Mouse (Mus musculus): Measurements from ENCODE around the gene Man1a. TPM values are rescaled to one million over a fixed set of nuclear protein-coding genes. Genes with fewer than 3 reads are reported as not detected.
A peak's percentile ranks its signal among the peaks of the same experiment; 100 is the strongest.

The Man1a gene
- total and polyA plus RNA-seq, 3 experiments, result 5.8 to 7.3 TPM; not detected in 1

DNA sequence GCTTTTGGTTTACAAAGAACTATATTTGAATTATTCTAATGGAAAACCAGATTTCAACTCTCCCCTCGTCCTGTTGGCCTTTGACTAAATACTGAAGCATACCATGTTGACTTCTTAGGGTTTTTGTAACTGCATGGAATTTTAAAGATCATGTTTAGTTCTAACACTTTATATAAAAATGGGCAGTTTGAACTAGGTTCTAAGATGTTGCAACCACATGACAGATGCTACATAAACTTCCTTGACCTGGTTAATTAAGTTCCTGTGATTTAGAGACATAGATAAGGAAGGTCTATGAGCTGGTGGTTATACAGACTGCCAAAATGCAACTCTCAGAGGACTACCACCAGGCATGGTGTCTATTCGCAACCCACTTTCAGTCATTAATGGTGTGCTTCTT, 4.1 kb downstream of the Man1a start:
- Histone ChIP-seq H3K9me3 (replicated peaks; ENCODE audit: insufficient read depth, low read length) (no peaks in the 10 kb centered on the region), H3K9ac (ENCODE audit: control insufficient read depth, low read depth, low read length, poor library complexity, severe bottlenecking) (no peak overlapping the region), H3K4me1 (ENCODE audit: control insufficient read depth in 1 of 2, insufficient read depth in 2 of 2, low read length in 2 of 2) (peaks cover 0 to 19% of the 10 kb centered on the region in 2 experiments; a peak in 2 of 4 replicates), H3K4me3 (ENCODE audit: control insufficient read depth in 1 of 2, insufficient read depth in 1 of 2, low read depth in 2 of 2, low read length in 2 of 2) (no peak overlapping the region), H3K36me3 (ENCODE audit: control insufficient read depth in 1 of 2, insufficient read depth in 2 of 2, low read length in 2 of 2) (peaks cover 0 to 4% of the 10 kb centered on the region in 2 experiments; a peak in 1 of 4 replicates), H3K27me3 (ENCODE audit: control insufficient read depth in 1 of 2, insufficient read depth in 2 of 2, low read length in 2 of 2) (no peaks in the 10 kb centered on the region; a peak in 1 of 4 replicates), H3K79me2 (ENCODE audit: control insufficient read depth, insufficient read depth, low read length, poor library complexity) (peaks cover 8% of the 10 kb centered on the region; the same call in 1 of the 2 replicates), H3K27ac (ENCODE audit: control insufficient read depth, low read depth, low read length) (no peak overlapping the region)
- TF ChIP-seq TAL1 (IDR thresholded peaks at IDR 0.05; ENCODE audit: low read length) (no peak), MAFK (IDR thresholded peaks at IDR 0.05; ENCODE audit: borderline replicate concordance, low read depth, low read length) (no peak), ETS1 (IDR thresholded peaks at IDR 0.05; ENCODE audit: low read depth, low read length) (no peak), SMC3 (IDR thresholded peaks at IDR 0.05; ENCODE audit: low read depth, low read length) (no peak), MAX (IDR thresholded peaks at IDR 0.05; ENCODE audit: low read length) (no peak), CHD1 (IDR thresholded peaks at IDR 0.05; ENCODE audit: low read depth, low read length) (no peak), JUND (IDR thresholded peaks at IDR 0.05; ENCODE audit: low read depth, low read length) (no peak), RAD21 (IDR thresholded peaks at IDR 0.05; ENCODE audit: low read depth, low read length) (no peak), EP300 (IDR thresholded peaks at IDR 0.05; ENCODE audit: low read depth in 1 of 2, low read length in 2 of 2) (no peak), POLR2AphosphoS2 (IDR thresholded peaks at IDR 0.05; ENCODE audit: low read length) (no peak), MAZ (IDR thresholded peaks at IDR 0.05; ENCODE audit: low read depth, low read length) (no peak), KAT2A (conservative IDR thresholded peaks at IDR 0.05; ENCODE audit: low read depth, low read length) (no peak), ZKSCAN1 (IDR thresholded peaks at IDR 0.05; ENCODE audit: low read depth, low read length) (no peak)
- DNase-seq (ENCODE audit: low read depth, low spot score), result peak; percentile 8

DNA sequence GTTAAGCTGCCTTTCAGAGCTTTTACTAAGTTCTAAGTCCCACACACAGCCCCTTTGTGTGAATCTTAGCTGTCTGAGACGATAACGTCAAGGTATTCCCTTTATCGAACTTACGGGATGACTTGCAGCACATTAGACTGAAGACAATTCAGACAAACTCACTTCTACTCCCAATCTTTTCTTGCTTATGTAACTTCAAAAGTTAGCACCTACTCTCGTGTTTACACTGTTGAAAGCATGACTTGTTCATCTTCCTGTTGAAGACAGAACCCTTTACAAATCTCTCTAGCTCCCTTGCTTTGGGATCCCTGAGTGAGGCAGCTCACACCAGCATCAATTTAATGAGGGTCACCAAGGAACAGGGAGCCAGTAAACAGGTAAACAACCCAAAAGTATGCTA, 5.9 kb downstream of the Man1a start:
- Histone ChIP-seq H3K27ac (ENCODE audit: control insufficient read depth, low read depth, low read length) (no peak overlapping the region), H3K9me3 (replicated peaks; ENCODE audit: insufficient read depth, low read length) (no peaks in the 10 kb centered on the region), H3K9ac (ENCODE audit: control insufficient read depth, low read depth, low read length, poor library complexity, severe bottlenecking) (no peak overlapping the region), H3K4me3 (ENCODE audit: control insufficient read depth in 1 of 2, insufficient read depth in 1 of 2, low read depth in 2 of 2, low read length in 2 of 2) (no peak overlapping the region), H3K36me3 (ENCODE audit: control insufficient read depth in 1 of 2, insufficient read depth in 2 of 2, low read length in 2 of 2) (peaks cover 0 to 4% of the 10 kb centered on the region in 2 experiments; a peak in 1 of 4 replicates), H3K27me3 (ENCODE audit: control insufficient read depth in 1 of 2, insufficient read depth in 2 of 2, low read length in 2 of 2) (no peaks in the 10 kb centered on the region), H3K79me2 (ENCODE audit: control insufficient read depth, insufficient read depth, low read length, poor library complexity) (peaks cover 8% of the 10 kb centered on the region; the same call in 1 of the 2 replicates), H3K4me1 (ENCODE audit: control insufficient read depth in 1 of 2, insufficient read depth in 2 of 2, low read length in 2 of 2) (peaks cover 0 to 16% of the 10 kb centered on the region in 2 experiments; a peak in 2 of 4 replicates)
- DNase-seq (ENCODE audit: low read depth, low spot score), result no peak
- no peak for TF ChIP-seq EP300 (IDR thresholded peaks at IDR 0.05; ENCODE audit: low read depth in 1 of 2, low read length in 2 of 2)
- TF ChIP-seq ETS1 (IDR thresholded peaks at IDR 0.05; ENCODE audit: low read depth, low read length), result no peak
- no peak for TF ChIP-seq RAD21 (IDR thresholded peaks at IDR 0.05; ENCODE audit: low read depth, low read length)
- no peak for TF ChIP-seq POLR2A (IDR thresholded peaks at IDR 0.05; ENCODE audit: control insufficient read depth in 1 of 2, insufficient read depth in 1 of 2, low read depth in 1 of 2, low read length in 2 of 2, poor library complexity in 1 of 2)
- no peak for TF ChIP-seq MXI1 (IDR thresholded peaks at IDR 0.05; ENCODE audit: low read depth, low read length)
- TF ChIP-seq MAZ (IDR thresholded peaks at IDR 0.05; ENCODE audit: low read depth, low read length), result no peak
- no peak for TF ChIP-seq RCOR1 (IDR thresholded peaks at IDR 0.05; ENCODE audit: low read depth, low read length)
- no peak for TF ChIP-seq CHD2 (IDR thresholded peaks at IDR 0.05; ENCODE audit: low read length)
- no peak for TF ChIP-seq USF1 (IDR thresholded peaks at IDR 0.05; ENCODE audit: low read depth, low read length)
- no peak for TF ChIP-seq SMC3 (IDR thresholded peaks at IDR 0.05; ENCODE audit: low read depth, low read length)
- TF ChIP-seq POLR2AphosphoS5 (IDR thresholded peaks at IDR 0.05; ENCODE audit: borderline replicate concordance, low read depth, low read length), result no peak
- TF ChIP-seq ELF1 (IDR thresholded peaks at IDR 0.05; ENCODE audit: low read depth, low read length), result no peak
- TF ChIP-seq NELFE (IDR thresholded peaks at IDR 0.05; ENCODE audit: low read depth, low read length), result no peak
- TF ChIP-seq ZNF384 (IDR thresholded peaks at IDR 0.05; ENCODE audit: low read depth, low read length), result no peak
- TF ChIP-seq TBP (IDR thresholded peaks at IDR 0.05; ENCODE audit: low read depth, low read length), result no peak
- no peak for TF ChIP-seq HCFC1 (IDR thresholded peaks at IDR 0.05; ENCODE audit: low read depth, low read length)
- no peak for TF ChIP-seq POLR2AphosphoS2 (IDR thresholded peaks at IDR 0.05; ENCODE audit: low read length)
- no peak for TF ChIP-seq CTCF (IDR thresholded peaks at IDR 0.05 in 2 of 3, conservative IDR thresholded peaks at IDR 0.05 in 1 of 3; ENCODE audit: control insufficient read depth in 1 of 3, insufficient read depth in 1 of 3, low read depth in 2 of 3, low read length in 3 of 3, poor library complexity in 1 of 3, severe bottlenecking in 1 of 3)
- TF ChIP-seq NRF1 (IDR thresholded peaks at IDR 0.05; ENCODE audit: insufficient read depth, low read depth, low read length, poor library complexity, severe bottlenecking), result no peak
- no peak for TF ChIP-seq ZC3H11A (IDR thresholded peaks at IDR 0.05; ENCODE audit: low read depth, low read length)

All from MEL (cell line).